Mouse (Mus musculus) megakaryocyte, adult 5-6 weeks (primary cell): ENCODE measurements around the gene Utp15. TPM values are rescaled to one million over a fixed set of nuclear protein-coding genes. Genes with fewer than 3 reads are reported as not detected.

Experiments
- ATAC-seq: 2 replicates; pipeline ENCODE4 v1.8.0; 2016; ENCODE audit warnings: mild to moderate bottlenecking, inconsistent platforms; ENCODE audit not compliant: poor library complexity, severe bottlenecking
- total RNA-seq, 2 experiments: library from RNA; stranded (forward) in 1 of 2; stranded (reverse) in 1 of 2; fragments of 153-499, 151-499 nt in 1 of 2; fragments of 221-1000, 200-1000 nt in 1 of 2; gene quantifications; 2 replicates each; pipeline versions ENCODE4 v1.2.3 to v1.2.4; 2015 to 2017

Utp15 gene
- total RNA-seq, 2 experiments from 2014 or later, result 12.1 to 18.8 TPM

GRCm38 (mm10) chr13:98254921-98255320 lies 7.9 kb downstream of the Utp15 start:
- no peak for ATAC-seq

GRCm38 (mm10) chr13:98249594-98249993 lies 13.2 kb downstream of the Utp15 start:
- no peak for ATAC-seq

GRCm38 (mm10) chr13:98245386-98245785 lies 17.5 kb downstream of the Utp15 start:
- no peak for ATAC-seq

- no peak for ATAC-seq
Measured at GRCm38 (mm10) chr13:98244571-98245350, 18.1 kb downstream of the Utp15 start.

- no peak for ATAC-seq
Measured at GRCm38 (mm10) chr13:98241531-98242282, 21.1 kb downstream of the Utp15 start.

- ATAC-seq, result peak; percentile 80
Measured at GRCm38 (mm10) chr13:98239978-98240641, 22.7 kb downstream of the Utp15 start.

- no peak for ATAC-seq
Measured at GRCm38 (mm10) chr13:98235451-98235850, 27.4 kb downstream of the Utp15 start.

- no peak for ATAC-seq
Measured at GRCm38 (mm10) chr13:98230511-98230910, 32.3 kb downstream of the Utp15 start.

- ATAC-seq, result no peak
Measured at GRCm38 (mm10) chr13:98226225-98226624, 36.6 kb downstream of the Utp15 start.

GRCm38 (mm10) chr13:98222848-98223247 lies 40.0 kb downstream of the Utp15 start:
- peak; percentile 77 for ATAC-seq

GRCm38 (mm10) chr13:98210137-98210536 lies 52.7 kb downstream of the Utp15 start:
- no peak for ATAC-seq

GRCm38 (mm10) chr13:98208842-98209241 lies 54.0 kb downstream of the Utp15 start:
- no peak for ATAC-seq

- no peak for ATAC-seq
Measured at GRCm38 (mm10) chr13:98206546-98206870, 56.3 kb downstream of the Utp15 start.

GRCm38 (mm10) chr13:98205771-98206545 lies 56.9 kb downstream of the Utp15 start, which contains the start of gene Arhgef28:
Gene Arhgef28 (minus strand): TSS chr13:98206439.
- ATAC-seq, result peak; percentile 88

- no peak for ATAC-seq
Measured at GRCm38 (mm10) chr13:98205111-98205510, 57.7 kb downstream of the Utp15 start.

- no peak for ATAC-seq
Measured at GRCm38 (mm10) chr13:98204371-98204770, 58.5 kb downstream of the Utp15 start.

GRCm38 (mm10) chr13:98201436-98201835 lies 61.4 kb downstream of the Utp15 start:
- no peak for ATAC-seq
